Mouse (Mus musculus): Measurements from ENCODE around the gene Tfap4.
A peak's percentile ranks its signal among the peaks of the same experiment; 100 is the strongest.

Gene Tfap4

GRCm38 (mm10) chr16:4520673-4521072, 39.0 kb downstream of the Tfap4 start:
- DNase-seq (ENCODE audit: low spot score in 2 of 2): no peak

DNA sequence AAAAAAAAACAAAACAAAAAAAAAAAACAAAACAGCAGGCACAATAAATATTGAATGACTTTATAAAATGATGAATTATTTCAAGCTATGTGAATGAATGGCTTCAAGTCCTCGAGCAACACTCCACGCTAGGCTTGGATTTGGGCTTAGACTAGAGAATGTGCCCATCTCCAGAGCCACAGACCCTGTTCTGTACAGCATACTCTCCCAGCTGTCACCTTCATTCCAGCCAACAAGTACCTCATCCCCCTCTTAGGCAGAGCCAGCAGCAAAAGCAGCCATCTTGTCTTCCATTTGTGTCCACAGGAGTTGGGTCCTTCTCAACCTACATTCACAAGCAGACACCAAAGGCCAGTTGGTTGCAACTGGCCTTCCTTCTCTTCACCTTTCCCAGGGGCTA, 39.8 kb downstream of the Tfap4 start:
- no peak for DNase-seq (ENCODE audit: low spot score in 2 of 2)

GRCm38 (mm10) chr16:4519157-4519556, 40.5 kb downstream of the Tfap4 start:
- no peak for DNase-seq (ENCODE audit: low spot score in 2 of 2)

- DNase-seq (ENCODE audit: low spot score in 2 of 2): no peak
Measured at GRCm38 (mm10) chr16:4517906-4518305, 41.7 kb downstream of the Tfap4 start.

GRCm38 (mm10) chr16:4514383-4514782, 45.3 kb downstream of the Tfap4 start:
- no peak for DNase-seq (ENCODE audit: low spot score in 2 of 2)

GRCm38 (mm10) chr16:4512661-4513438, 46.8 kb downstream of the Tfap4 start:
- DNase-seq (ENCODE audit: low spot score in 2 of 2): peak in 1 of 2 experiments; percentile 9

- DNase-seq (ENCODE audit: low spot score in 2 of 2): no peak
Measured at GRCm38 (mm10) chr16:4511371-4511770, 48.3 kb downstream of the Tfap4 start.

GRCm38 (mm10) chr16:4506181-4506580, 53.5 kb downstream of the Tfap4 start:
- no peak for DNase-seq (ENCODE audit: low spot score in 2 of 2)

GRCm38 (mm10) chr16:4503495-4503894, 56.2 kb downstream of the Tfap4 start:
- no peak for DNase-seq (ENCODE audit: low spot score in 2 of 2)

DNA sequence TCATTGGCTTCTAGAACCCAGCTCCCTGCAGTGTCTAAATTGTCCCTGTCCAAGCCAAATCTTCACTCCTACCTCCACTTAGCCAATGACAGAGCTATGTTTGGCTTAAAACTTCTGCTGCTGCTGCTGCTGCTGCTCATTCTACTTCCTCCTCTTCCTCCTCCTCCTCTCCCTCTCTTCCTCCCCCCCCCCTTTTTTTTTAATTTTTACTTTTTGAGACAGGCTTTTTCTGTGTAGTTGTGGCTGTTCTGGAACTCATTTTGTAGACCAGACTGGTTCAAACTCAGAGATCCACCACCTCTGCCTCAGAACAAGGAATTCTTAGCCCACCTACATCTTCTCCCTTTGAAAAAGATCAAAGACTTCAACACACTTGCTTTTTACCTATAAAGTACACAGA, 57.1 kb downstream of the Tfap4 start:
- DNase-seq (ENCODE audit: low spot score in 2 of 2): no peak

DNA sequence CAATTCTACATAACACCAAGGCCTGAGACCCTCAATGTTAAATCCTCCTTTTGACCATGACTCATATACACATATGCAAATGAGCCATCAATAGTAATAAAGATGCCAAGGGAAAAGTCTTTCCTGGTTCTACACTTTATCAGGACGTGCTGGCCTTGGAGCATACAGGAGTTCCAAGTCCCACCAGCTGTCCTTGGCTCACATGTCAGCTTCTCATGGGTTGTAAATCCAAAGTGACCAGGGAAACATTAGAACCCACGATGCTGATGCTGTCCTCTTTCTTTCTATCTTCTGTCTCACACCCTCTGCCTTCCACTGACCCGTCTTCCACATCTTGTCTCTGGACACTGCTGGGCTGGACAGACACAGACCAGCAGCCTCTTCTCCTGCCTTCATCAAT, 58.0 kb downstream of the Tfap4 start:
- DNase-seq (ENCODE audit: low spot score in 2 of 2): no peak

DNA sequence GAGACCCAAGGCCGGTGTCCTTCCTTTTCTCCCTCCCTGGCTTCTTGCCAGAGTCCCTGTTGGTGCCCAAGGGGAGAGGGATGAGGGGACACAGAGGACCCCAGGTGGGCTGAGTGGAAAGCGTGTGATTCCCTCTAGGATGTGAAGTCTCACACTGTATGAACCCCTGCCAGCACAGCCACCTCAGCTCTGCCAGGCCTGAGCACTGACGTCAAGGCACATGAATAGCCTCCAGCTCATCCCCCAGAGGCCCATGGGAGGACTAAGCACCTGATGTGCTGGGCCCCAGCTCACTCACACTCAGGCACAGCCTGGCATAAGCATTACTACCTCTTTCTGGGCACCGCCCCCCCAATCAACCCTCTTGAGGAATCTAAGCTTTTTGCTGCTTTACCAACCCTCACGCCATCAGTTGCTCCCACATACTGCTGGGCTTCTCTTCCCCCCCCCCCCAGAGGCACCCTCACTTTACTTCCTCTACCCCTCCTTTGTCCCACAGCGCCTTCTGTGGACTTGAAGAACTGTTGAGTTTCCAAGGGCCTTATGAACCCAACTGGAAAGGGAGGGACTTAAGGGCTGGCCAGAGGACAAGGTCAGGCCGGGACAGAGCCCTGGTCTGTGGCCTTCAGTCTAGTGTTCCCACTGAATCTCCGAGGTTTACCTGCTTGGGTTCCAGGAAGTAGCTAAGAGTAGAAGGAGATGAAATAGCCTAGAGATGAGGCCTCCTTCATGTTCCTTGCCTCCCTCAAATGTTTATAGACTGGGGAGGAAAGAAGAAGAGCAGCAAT, 58.9 kb downstream of the Tfap4 start:
- peak in 1 of 2 experiments; percentile 14 for DNase-seq (ENCODE audit: low spot score in 2 of 2)

DNA sequence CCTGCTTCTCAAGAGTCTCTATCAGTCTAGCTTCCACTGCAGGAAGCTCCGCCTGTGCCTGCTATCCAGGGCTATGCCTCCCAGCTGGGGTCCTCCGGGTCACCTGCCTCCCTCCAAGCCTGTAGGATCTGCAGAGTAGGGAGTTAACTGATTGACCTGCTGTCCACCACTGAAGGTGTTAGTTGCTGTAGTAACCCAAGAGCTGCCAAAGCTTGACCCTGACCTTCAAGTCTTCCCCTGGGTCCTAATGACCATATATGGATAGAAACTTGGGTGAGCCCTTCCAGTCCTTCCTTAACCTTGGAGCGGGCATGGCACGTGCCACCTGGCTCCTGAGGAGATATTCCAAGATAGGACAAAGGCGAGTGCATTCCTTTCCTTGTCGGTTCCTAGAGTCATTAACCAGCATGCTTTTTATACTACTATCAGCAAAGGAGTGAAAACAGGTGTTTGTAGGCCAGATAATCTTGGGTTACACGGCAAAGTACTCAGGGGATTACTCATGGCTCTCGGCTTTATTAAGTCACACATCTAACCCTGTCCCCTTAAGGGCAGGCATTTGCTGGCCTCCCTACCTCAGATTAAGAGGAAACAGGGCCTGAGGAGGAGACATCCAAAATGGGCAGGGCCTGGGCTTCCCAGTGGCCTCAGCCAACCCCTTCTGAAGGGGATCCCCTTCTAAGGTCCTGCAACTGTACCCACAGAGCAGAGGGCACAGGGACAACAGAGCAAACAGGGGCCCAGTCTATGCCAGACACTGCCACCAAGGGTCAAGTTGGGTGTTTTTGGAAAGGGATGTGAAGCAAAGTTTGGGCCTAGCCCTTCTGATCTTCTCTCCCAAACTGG, 61.7 kb downstream of the Tfap4 start:
- no peak for DNase-seq (ENCODE audit: low spot score in 2 of 2)

GRCm38 (mm10) chr16:4496470-4496869, 63.2 kb downstream of the Tfap4 start:
- DNase-seq (ENCODE audit: low spot score in 2 of 2): no peak

- peak in 1 of 2 experiments; percentile 31 for DNase-seq (ENCODE audit: low spot score in 2 of 2)
Measured at GRCm38 (mm10) chr16:4495861-4496260, 63.8 kb downstream of the Tfap4 start.
